Mouse (Mus musculus) stomach, embryonic 16.5 days (tissue): ENCODE data around the gene Tmem106c. TPM values are rescaled to one million over a fixed set of nuclear protein-coding genes. Genes with fewer than 3 reads are reported as not detected.

Source experiments
- ATAC-seq: fragments of 200-750 bp; cut with Nextera tagmentation; 2 replicates; pipeline ENCODE4 v1.8.0; 2017; ENCODE audit warnings: moderate number of reproducible peaks, moderate TSS enrichment; ENCODE audit not compliant: insufficient read depth, low FRiP score
- H3K27ac ChIP-seq: fragments of 300-500 bp; sonication (generic); 2 replicates; pipeline ENCODE4 v1.5.1; 2014; ENCODE audit warnings: low read length
- H3K27me3 ChIP-seq: fragments of 300-500 bp; sonication (generic); 2 replicates; pipeline ENCODE4 v1.6.1; 2014; ENCODE audit warnings: low read length, control low read depth, mixed read lengths; ENCODE audit not compliant: control insufficient read depth, insufficient read depth
- H3K36me3 ChIP-seq: fragments of 300-500 bp; sonication (generic); 2 replicates; pipeline ENCODE4 v1.6.1; 2014; ENCODE audit warnings: low read length; ENCODE audit not compliant: control insufficient read depth, insufficient read depth
- H3K4me1 ChIP-seq: fragments of 300-500 bp; sonication (generic); 2 replicates; pipeline ENCODE4 v1.6.1; 2014; ENCODE audit warnings: low read length, control low read depth, mixed read lengths; ENCODE audit not compliant: control insufficient read depth, insufficient read depth
- H3K4me2 ChIP-seq: fragments of 300-500 bp; sonication (generic); 2 replicates; pipeline ENCODE4 v1.6.1; 2014; ENCODE audit warnings: low read depth, low read length, mixed read lengths
- H3K4me3 ChIP-seq: fragments of 300-500 bp; sonication (generic); replicated peaks from 2 replicates; pipeline ENCODE4 v1.5.1; 2014; ENCODE audit warnings: mild to moderate bottlenecking, low read length
- H3K9ac ChIP-seq: fragments of 300-500 bp; sonication (generic); 2 replicates; pipeline ENCODE4 v1.6.1; 2014; ENCODE audit warnings: low read length
- H3K9me3 ChIP-seq: fragments of 300-500 bp; sonication (generic); replicated peaks from 2 replicates; pipeline ENCODE4 v1.6.1; 2016; ENCODE audit warnings: low read length, control low read depth; ENCODE audit not compliant: control insufficient read depth
- WGBS: fragments of 180-500 bp; shearing (Covaris S2); extraction: QIAGEN DNeasy Blood & Tissue Kit; methylation state at CpG from one replicate; pipeline ENCODE4 v1.1.7; 2014; 5-methylcytosine and 5-hydroxymethylcytosine counted together
- polyA plus RNA-seq: library from polyadenylated mRNA; unstranded; fragments of >200 nt; fragmentation: Nextera tagmentation; extraction: Ambion mirVana; gene quantifications from 2 replicates; pipeline ENCODE4 v1.2.1, GENCODE M21; 2015

Gene Tmem106c
- polyA plus RNA-seq, 1 experiment from 2014 or later = 43.1 TPM

GRCm38 (mm10) chr15:97990721-97991120, 26.7 kb downstream of the Tmem106c start:
- H3K36me3 ChIP-seq = no peaks in the 10 kb centered on the region
- H3K4me2 ChIP-seq = no peak overlapping the region
- 0 out of 2 replicates have a peak, but pooled peaks cover 3% of the 10 kb centered on the region for H3K27me3 ChIP-seq
- no peaks in the 10 kb centered on the region for H3K9me3 ChIP-seq
- no peak overlapping the region for H3K9ac ChIP-seq
- ATAC-seq = no peak
- no peak overlapping the region for H3K4me3 ChIP-seq
- no peak overlapping the region for H3K27ac ChIP-seq
- 31% methylated on average over 4 of the region's 4 CpGs for WGBS
- H3K4me1 ChIP-seq = peaks cover 11% of the 10 kb centered on the region

- 50% methylated on average over 12 of the region's 12 CpGs for WGBS
- no peak overlapping the region for H3K4me3 ChIP-seq
- H3K4me2 ChIP-seq = no peak overlapping the region
- ATAC-seq = no peak
- no peak overlapping the region for H3K27ac ChIP-seq
- 0 out of 2 replicates have a peak, but pooled peaks cover 3% of the 10 kb centered on the region for H3K27me3 ChIP-seq
- H3K36me3 ChIP-seq = no peaks in the 10 kb centered on the region
- H3K9me3 ChIP-seq = no peaks in the 10 kb centered on the region
- H3K4me1 ChIP-seq = peaks cover 12% of the 10 kb centered on the region
- peak overlapping the region; percentile 7; the same call in 1 of the 2 replicates for H3K9ac ChIP-seq
Measured at GRCm38 (mm10) chr15:97991285-97991895, 27.4 kb downstream of the Tmem106c start.

GRCm38 (mm10) chr15:97992027-97992711, 28.2 kb downstream of the Tmem106c start:
- Histone ChIP-seq H3K9me3 (no peaks in the 10 kb centered on the region), H3K4me2 (peak overlapping the region; percentile 61), H3K4me3 (no peak overlapping the region), H3K4me1 (peaks cover 19% of the 10 kb centered on the region), H3K36me3 (no peaks in the 10 kb centered on the region), H3K9ac (peak overlapping the region; percentile 68), H3K27ac (peak overlapping the region; percentile 66), H3K27me3 (0 out of 2 replicates have a peak, but pooled peaks cover 3% of the 10 kb centered on the region)
- no peak for ATAC-seq
- WGBS = 58% methylated on average over 13 of the region's 13 CpGs

GRCm38 (mm10) chr15:97992712-97993286, 28.8 kb downstream of the Tmem106c start:
- H3K4me1 ChIP-seq = peaks cover 19% of the 10 kb centered on the region
- H3K27me3 ChIP-seq = 0 out of 2 replicates have a peak, but pooled peaks cover 3% of the 10 kb centered on the region
- peak; percentile 95 for ATAC-seq
- 5% methylated on average over 18 of the region's 18 CpGs for WGBS
- H3K27ac ChIP-seq = peak overlapping the region; percentile 66
- H3K4me2 ChIP-seq = peak overlapping the region; percentile 61
- H3K36me3 ChIP-seq = no peaks in the 10 kb centered on the region
- H3K4me3 ChIP-seq = peak overlapping the region; percentile 33
- peak overlapping the region; percentile 68 for H3K9ac ChIP-seq
- no peaks in the 10 kb centered on the region for H3K9me3 ChIP-seq

GRCm38 (mm10) chr15:97996716-97997256, 32.8 kb downstream of the Tmem106c start:
- H3K4me1 ChIP-seq = peaks cover 27% of the 10 kb centered on the region
- H3K4me3 ChIP-seq = no peak overlapping the region
- H3K27me3 ChIP-seq = peaks cover 35% of the 10 kb centered on the region
- H3K4me2 ChIP-seq = no peak overlapping the region
- no peak overlapping the region for H3K27ac ChIP-seq
- H3K9ac ChIP-seq = no peak overlapping the region
- H3K9me3 ChIP-seq = no peaks in the 10 kb centered on the region
- no peak for ATAC-seq
- WGBS = 61% methylated on average over 13 of the region's 13 CpGs
- no peaks in the 10 kb centered on the region for H3K36me3 ChIP-seq

GRCm38 (mm10) chr15:97999546-97999945, 35.5 kb downstream of the Tmem106c start:
- peaks cover 39% of the 10 kb centered on the region for H3K4me1 ChIP-seq
- peaks cover 57% of the 10 kb centered on the region for H3K27me3 ChIP-seq
- 32% methylated on average over 13 of the region's 13 CpGs for WGBS
- H3K4me2 ChIP-seq = no peak overlapping the region
- H3K9me3 ChIP-seq = no peaks in the 10 kb centered on the region
- no peak overlapping the region for H3K4me3 ChIP-seq
- ATAC-seq = no peak
- no peak overlapping the region for H3K9ac ChIP-seq
- H3K27ac ChIP-seq = no peak overlapping the region
- H3K36me3 ChIP-seq = no peaks in the 10 kb centered on the region

GRCm38 (mm10) chr15:97999991-98000390, 36.0 kb downstream of the Tmem106c start:
- no peak for ATAC-seq
- Histone ChIP-seq H3K4me1 (peaks cover 44% of the 10 kb centered on the region), H3K4me2 (no peak overlapping the region), H3K27me3 (peaks cover 62% of the 10 kb centered on the region), H3K9me3 (no peaks in the 10 kb centered on the region), H3K4me3 (no peak overlapping the region), H3K9ac (no peak overlapping the region), H3K36me3 (no peaks in the 10 kb centered on the region), H3K27ac (no peak overlapping the region)
- 26% methylated on average over 7 of the region's 7 CpGs for WGBS

- no peak for ATAC-seq
- Histone ChIP-seq H3K27me3 (peaks cover 74% of the 10 kb centered on the region), H3K4me2 (peak overlapping the region; percentile 54), H3K9me3 (no peaks in the 10 kb centered on the region), H3K27ac (no peak overlapping the region), H3K36me3 (no peaks in the 10 kb centered on the region), H3K4me1 (peaks cover 44% of the 10 kb centered on the region), H3K4me3 (peak overlapping the region; percentile 36), H3K9ac (no peak overlapping the region; the same call in 1 of the 2 replicates)
- WGBS = 2% methylated on average over 37 of the region's 37 CpGs
Measured at GRCm38 (mm10) chr15:98001321-98002112, 37.5 kb downstream of the Tmem106c start.
